Mouse (Mus musculus): ENCODE measurements around the gene Klf15. TPM values are rescaled to one million over a fixed set of nuclear protein-coding genes. Genes with fewer than 3 reads are reported as not detected.

Klf15 gene
- polyA plus RNA-seq, 1 experiment from 2014 or later, result 45.6 TPM

GRCm38 (mm10) chr6:90466079-90466478, 3.7 kb downstream of the Klf15 start:
- H3K4me1 ChIP-seq (ENCODE audit: insufficient read depth), result peaks cover 8% of the 10 kb centered on the region
- peak overlapping the region; percentile 48 for H3K4me3 ChIP-seq (ENCODE audit: low read depth, low read length)
- DNase-seq (peak; percentile 70), ATAC-seq (no peak)
- H3K27ac ChIP-seq (ENCODE audit: low read depth), result peak overlapping the region; percentile 99
- TF ChIP-seq EP300 (IDR thresholded peaks at IDR 0.05; ENCODE audit: low read depth), result peak; percentile 71
- TF ChIP-seq CTCF (IDR thresholded peaks at IDR 0.05; ENCODE audit: low read depth), result no peak
- H3K9me3 ChIP-seq (ENCODE audit: low read length), result no peaks in the 10 kb centered on the region
- peak overlapping the region; percentile 71 for H3K9ac ChIP-seq (replicated peaks)
- peaks cover 24% of the 10 kb centered on the region for H3K27me3 ChIP-seq (ENCODE audit: insufficient read depth, low read length)
- no peaks in the 10 kb centered on the region; the same call in none of the 2 replicates for H3K36me3 ChIP-seq (replicated peaks; ENCODE audit: insufficient read depth, low read length)
- H3K4me2 ChIP-seq (ENCODE audit: low read depth, low read length), result peak overlapping the region; percentile 74
- 56% methylated on average over 10 of the region's 10 CpGs for WGBS (ENCODE audit: insufficient replicate concordance)

GRCm38 (mm10) chr6:90466847-90467410, 4.6 kb downstream of the Klf15 start:
- H3K27ac ChIP-seq (ENCODE audit: low read depth), result peak overlapping the region; percentile 99
- DNase-seq (peak; percentile 50), ATAC-seq (peak; percentile 4)
- H3K4me2 ChIP-seq (ENCODE audit: low read depth, low read length), result peak overlapping the region; percentile 74
- peaks cover 15% of the 10 kb centered on the region for H3K27me3 ChIP-seq (ENCODE audit: insufficient read depth, low read length)
- peaks cover 5% of the 10 kb centered on the region for H3K4me1 ChIP-seq (ENCODE audit: insufficient read depth)
- 68% methylated on average over 12 of the region's 12 CpGs for WGBS (ENCODE audit: insufficient replicate concordance)
- peak overlapping the region; percentile 48 for H3K4me3 ChIP-seq (ENCODE audit: low read depth, low read length)
- peaks cover 3% of the 10 kb centered on the region for H3K36me3 ChIP-seq (replicated peaks; ENCODE audit: insufficient read depth, low read length)
- peak overlapping the region; percentile 71 for H3K9ac ChIP-seq (replicated peaks)
- no peak for TF ChIP-seq EP300 (IDR thresholded peaks at IDR 0.05; ENCODE audit: low read depth)
- TF ChIP-seq CTCF (IDR thresholded peaks at IDR 0.05; ENCODE audit: low read depth), result peak; percentile 33
- H3K9me3 ChIP-seq (ENCODE audit: low read length), result no peaks in the 10 kb centered on the region

- Histone ChIP-seq H3K4me1 (ENCODE audit: insufficient read depth) (peaks cover 4% of the 10 kb centered on the region), H3K27me3 (ENCODE audit: insufficient read depth, low read length) (peaks cover 5% of the 10 kb centered on the region), H3K27ac (ENCODE audit: low read depth) (peak overlapping the region; percentile 59; the same call in 1 of the 2 replicates), H3K9ac (replicated peaks) (peak overlapping the region; percentile 71), H3K4me3 (ENCODE audit: low read depth, low read length) (peak overlapping the region; percentile 48), H3K4me2 (ENCODE audit: low read depth, low read length) (peak overlapping the region; percentile 74), H3K36me3 (replicated peaks; ENCODE audit: insufficient read depth, low read length) (peaks cover 7% of the 10 kb centered on the region), H3K9me3 (ENCODE audit: low read length) (no peaks in the 10 kb centered on the region)
- TF ChIP-seq CTCF (IDR thresholded peaks at IDR 0.05; ENCODE audit: low read depth) (no peak), EP300 (IDR thresholded peaks at IDR 0.05; ENCODE audit: low read depth) (no peak)
- no peak for DNase-seq
- ATAC-seq, result no peak
- 46% methylated on average over 1 of the region's 1 CpGs for WGBS (ENCODE audit: insufficient replicate concordance)
Observed at GRCm38 (mm10) chr6:90468216-90468615, 5.8 kb downstream of the Klf15 start.

- H3K4me3 ChIP-seq (ENCODE audit: low read depth, low read length), result peak overlapping the region; percentile 48
- WGBS (ENCODE audit: insufficient replicate concordance), result 68% methylated on average over 6 of the region's 6 CpGs
- no peaks in the 10 kb centered on the region for H3K9me3 ChIP-seq (ENCODE audit: low read length)
- no peak for TF ChIP-seq CTCF (IDR thresholded peaks at IDR 0.05; ENCODE audit: low read depth)
- no peak for TF ChIP-seq EP300 (IDR thresholded peaks at IDR 0.05; ENCODE audit: low read depth)
- no peak for DNase-seq
- H3K27me3 ChIP-seq (ENCODE audit: insufficient read depth, low read length), result no peaks in the 10 kb centered on the region
- peak overlapping the region; percentile 71 for H3K9ac ChIP-seq (replicated peaks)
- peaks cover 6% of the 10 kb centered on the region for H3K4me1 ChIP-seq (ENCODE audit: insufficient read depth)
- peak overlapping the region; percentile 59; the same call in 1 of the 2 replicates for H3K27ac ChIP-seq (ENCODE audit: low read depth)
- H3K36me3 ChIP-seq (replicated peaks; ENCODE audit: insufficient read depth, low read length), result peaks cover 15% of the 10 kb centered on the region
- peak overlapping the region; percentile 74 for H3K4me2 ChIP-seq (ENCODE audit: low read depth, low read length)
- ATAC-seq, result no peak
Observed at GRCm38 (mm10) chr6:90469041-90469440, 6.7 kb downstream of the Klf15 start.

GRCm38 (mm10) chr6:90470255-90470654, 7.9 kb downstream of the Klf15 start:
- Histone ChIP-seq H3K4me2 (ENCODE audit: low read depth, low read length) (peak overlapping the region; percentile 74), H3K27me3 (ENCODE audit: insufficient read depth, low read length) (no peaks in the 10 kb centered on the region), H3K4me3 (ENCODE audit: low read depth, low read length) (peak overlapping the region; percentile 48; the same call in 1 of the 2 replicates), H3K27ac (ENCODE audit: low read depth) (peak overlapping the region; percentile 69), H3K9me3 (ENCODE audit: low read length) (no peaks in the 10 kb centered on the region), H3K4me1 (ENCODE audit: insufficient read depth) (peaks cover 9% of the 10 kb centered on the region), H3K36me3 (replicated peaks; ENCODE audit: insufficient read depth, low read length) (peaks cover 18% of the 10 kb centered on the region), H3K9ac (replicated peaks) (peak overlapping the region; percentile 71)
- WGBS (ENCODE audit: insufficient replicate concordance), result 78% methylated on average over 2 of the region's 2 CpGs
- DNase-seq, result no peak
- ATAC-seq, result no peak
- TF ChIP-seq EP300 (IDR thresholded peaks at IDR 0.05; ENCODE audit: low read depth), result no peak

GRCm38 (mm10) chr6:90470947-90471541, 8.7 kb downstream of the Klf15 start:
- Histone ChIP-seq H3K4me1 (ENCODE audit: insufficient read depth) (peaks cover 13% of the 10 kb centered on the region), H3K9me3 (ENCODE audit: low read length) (no peaks in the 10 kb centered on the region), H3K4me2 (ENCODE audit: low read depth, low read length) (peak overlapping the region; percentile 74), H3K36me3 (replicated peaks; ENCODE audit: insufficient read depth, low read length) (peaks cover 18% of the 10 kb centered on the region), H3K9ac (replicated peaks) (peak overlapping the region; percentile 71), H3K4me3 (ENCODE audit: low read depth, low read length) (peak overlapping the region; percentile 48; the same call in 1 of the 2 replicates), H3K27ac (ENCODE audit: low read depth) (peak overlapping the region; percentile 69), H3K27me3 (ENCODE audit: insufficient read depth, low read length) (no peaks in the 10 kb centered on the region)
- DNase-seq (no peak), ATAC-seq (no peak)
- TF ChIP-seq CTCF (IDR thresholded peaks at IDR 0.05; ENCODE audit: low read depth) (no peak), EP300 (IDR thresholded peaks at IDR 0.05; ENCODE audit: low read depth) (peak; percentile 42; the same call in 1 of the 2 replicates)
- 62% methylated on average over 12 of the region's 12 CpGs for WGBS (ENCODE audit: insufficient replicate concordance)

All from liver, postnatal 0 days (tissue).